Mouse (Mus musculus) liver, embryonic 12.5 days (tissue): ENCODE measurements around the gene Rusc2. TPM values are rescaled to one million over a fixed set of nuclear protein-coding genes. Genes with fewer than 3 reads are reported as not detected.

Experiments
- ATAC-seq: fragments of 200-750 bp; cut with Nextera tagmentation; 2 replicates; pipeline ENCODE4 v1.8.0; 2017; ENCODE audit warnings: moderate number of reproducible peaks, mild to moderate bottlenecking, moderate library complexity
- H3K27ac ChIP-seq: fragments of 300-500 bp; sonication (generic); 2 replicates; pipeline ENCODE4 v1.5.1; 2016; ENCODE audit warnings: mild to moderate bottlenecking
- H3K27me3 ChIP-seq: fragments of 300-500 bp; sonication (generic); replicated peaks from 2 replicates; pipeline ENCODE4 v1.6.1; 2016; ENCODE audit warnings: mild to moderate bottlenecking, moderate library complexity
- H3K36me3 ChIP-seq: fragments of 300-500 bp; sonication (generic); 2 replicates; pipeline ENCODE4 v1.6.1; 2016; ENCODE audit warnings: mild to moderate bottlenecking, moderate library complexity
- H3K4me1 ChIP-seq: fragments of 300-500 bp; sonication (generic); 2 replicates; pipeline ENCODE4 v1.6.1; 2016
- H3K4me2 ChIP-seq: fragments of 300-500 bp; sonication (generic); 2 replicates; pipeline ENCODE4 v1.6.1; 2016; ENCODE audit warnings: mild to moderate bottlenecking, moderate library complexity
- H3K4me3 ChIP-seq: fragments of 300-500 bp; sonication (generic); 2 replicates; pipeline ENCODE4 v1.5.1; 2016; ENCODE audit warnings: mild to moderate bottlenecking, moderate library complexity
- H3K9ac ChIP-seq: fragments of 300-500 bp; sonication (generic); 2 replicates; pipeline ENCODE4 v1.6.1; 2016; ENCODE audit warnings: mild to moderate bottlenecking, moderate library complexity
- H3K9me3 ChIP-seq: fragments of 300-500 bp; sonication (generic); replicated peaks from 2 replicates; pipeline ENCODE4 v1.6.1; 2016; ENCODE audit warnings: mild to moderate bottlenecking, moderate library complexity
- WGBS: fragments of 180-500 bp; shearing (Covaris S2); methylation state at CpG from one replicate; pipeline ENCODE4 v1.1.7; 2016; ENCODE audit not compliant: insufficient replicate concordance; 5-methylcytosine and 5-hydroxymethylcytosine counted together
- polyA plus RNA-seq: library from polyadenylated mRNA; unstranded; fragments of >200 nt; fragmentation: Nextera tagmentation; extraction: Ambion mirVana; gene quantifications from 2 replicates; pipeline ENCODE4 v1.2.1, GENCODE M21; 2016

Gene Rusc2
- polyA plus RNA-seq = 1.7 and 1.9 TPM in 2 replicates

GRCm38 (mm10) chr4:43381408-43382154, at the start of gene Rusc2:
Rusc2 (plus strand) TSS chr4:43381979.
- peak within 1 kb of the TSS; percentile 74 for H3K4me2 ChIP-seq
- peak within 1 kb of the TSS; percentile 52 for H3K4me3 ChIP-seq
- H3K27ac ChIP-seq = no peak within 1 kb of the TSS
- peak; percentile 44; the same call in 1 of the 2 replicates for ATAC-seq
- peak within 1 kb of the TSS; percentile 43 for H3K9ac ChIP-seq
- H3K4me1 ChIP-seq = no peaks in the 10 kb centered on the region; the same call in 1 of the 2 replicates
- H3K9me3 ChIP-seq = no peaks in the 10 kb centered on the region
- H3K36me3 ChIP-seq = no peaks in the 10 kb centered on the region
- 3% methylated on average over 58 of the region's 63 CpGs for WGBS
- H3K27me3 ChIP-seq = peaks cover 37% of the 10 kb centered on the region

DNA sequence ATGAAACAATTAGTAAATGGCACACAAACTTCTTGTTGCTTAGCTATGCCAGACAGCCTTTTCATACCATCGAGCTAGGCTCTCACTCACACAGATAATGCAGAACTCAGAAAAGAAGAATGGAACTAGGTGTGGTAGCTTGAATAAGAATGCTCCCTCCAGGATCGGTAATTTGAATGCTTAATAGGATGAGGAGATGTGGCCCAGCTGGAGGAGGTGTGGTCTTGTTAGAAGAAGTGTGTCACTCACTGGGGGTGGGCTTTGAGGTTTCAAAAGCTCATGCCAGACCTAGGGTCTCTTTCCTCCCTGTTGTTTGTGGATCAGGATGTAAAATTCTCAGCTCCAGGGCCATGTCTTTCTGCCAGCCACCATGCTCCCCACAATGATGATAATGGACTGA, 47.0 kb upstream of the Rusc2 start:
- no peak for ATAC-seq
- Histone ChIP-seq H3K9me3 (peaks cover 6% of the 10 kb centered on the region; the same call in 1 of the 2 replicates), H3K4me2 (no peak overlapping the region), H3K4me1 (no peaks in the 10 kb centered on the region), H3K9ac (no peak overlapping the region), H3K4me3 (no peak overlapping the region), H3K27me3 (no peaks in the 10 kb centered on the region), H3K27ac (no peak overlapping the region), H3K36me3 (no peaks in the 10 kb centered on the region)
- 54% methylated on average over 2 of the region's 2 CpGs for WGBS

DNA sequence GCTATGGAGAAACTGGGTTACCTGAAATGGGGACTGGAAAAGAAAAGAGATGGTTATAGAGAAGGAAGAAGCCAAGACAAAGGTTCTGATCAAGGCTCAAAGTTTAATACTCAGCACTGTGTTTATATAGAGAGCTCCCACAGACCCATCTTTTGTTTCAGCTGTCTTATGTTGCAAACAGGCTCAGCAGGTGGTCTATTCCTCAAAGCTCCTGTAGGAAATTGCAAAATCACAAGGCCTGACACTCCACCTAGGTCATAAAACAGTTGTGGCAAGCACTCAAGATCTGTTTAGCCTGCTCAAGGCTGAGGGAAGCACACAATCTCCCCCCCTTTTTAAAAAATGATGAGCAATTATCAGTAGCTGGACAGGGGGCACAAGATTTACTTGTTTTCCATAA, 45.6 kb upstream of the Rusc2 start:
- no peaks in the 10 kb centered on the region for H3K4me1 ChIP-seq
- no peak overlapping the region for H3K27ac ChIP-seq
- H3K9me3 ChIP-seq = peaks cover 6% of the 10 kb centered on the region; the same call in 1 of the 2 replicates
- no peak for ATAC-seq
- no peaks in the 10 kb centered on the region for H3K27me3 ChIP-seq
- H3K4me3 ChIP-seq = no peak overlapping the region
- no peak overlapping the region for H3K4me2 ChIP-seq
- H3K36me3 ChIP-seq = no peaks in the 10 kb centered on the region
- no peak overlapping the region for H3K9ac ChIP-seq

GRCm38 (mm10) chr4:43340096-43340804, 41.5 kb upstream of the Rusc2 start:
- no peak overlapping the region for H3K4me3 ChIP-seq
- H3K9ac ChIP-seq = no peak overlapping the region
- no peak overlapping the region for H3K27ac ChIP-seq
- H3K9me3 ChIP-seq = peaks cover 6% of the 10 kb centered on the region; the same call in 1 of the 2 replicates
- ATAC-seq = no peak
- no peaks in the 10 kb centered on the region for H3K4me1 ChIP-seq
- 68% methylated on average over 4 of the region's 4 CpGs for WGBS
- no peaks in the 10 kb centered on the region for H3K27me3 ChIP-seq
- no peak overlapping the region for H3K4me2 ChIP-seq
- no peaks in the 10 kb centered on the region for H3K36me3 ChIP-seq

DNA sequence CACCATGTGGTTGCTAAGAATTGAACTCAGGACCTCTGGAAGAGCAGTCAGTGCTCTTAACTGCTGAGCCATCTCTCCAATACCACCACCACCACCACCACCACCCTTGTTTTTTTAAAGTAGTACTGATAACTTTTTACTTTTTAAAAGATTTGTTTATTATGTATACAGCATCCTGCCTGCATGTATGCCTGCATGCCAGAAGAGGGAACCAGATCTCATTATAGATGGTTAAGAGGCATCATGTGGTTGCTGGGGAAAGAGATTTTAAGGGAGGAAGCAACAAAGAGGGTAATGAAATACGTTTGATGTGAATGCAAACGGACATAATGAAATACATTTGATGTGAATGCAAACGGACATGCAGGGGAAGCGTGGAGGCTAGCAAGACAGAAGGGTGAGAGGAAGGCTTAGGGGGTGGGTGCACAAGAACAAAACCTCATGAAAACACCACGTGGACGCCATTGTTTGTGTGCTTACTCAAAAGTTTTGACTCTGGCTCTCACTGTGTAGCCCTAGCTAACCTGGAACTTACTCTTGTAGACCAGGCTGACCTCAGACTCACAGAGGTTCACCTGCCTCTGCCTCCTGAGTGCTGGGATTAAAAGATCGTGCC, 40.4 kb upstream of the Rusc2 start:
- Histone ChIP-seq H3K4me1 (no peaks in the 10 kb centered on the region), H3K4me3 (no peak overlapping the region), H3K4me2 (no peak overlapping the region), H3K36me3 (no peaks in the 10 kb centered on the region), H3K27me3 (no peaks in the 10 kb centered on the region), H3K27ac (no peak overlapping the region), H3K9me3 (peaks cover 2% of the 10 kb centered on the region; the same call in 1 of the 2 replicates), H3K9ac (no peak overlapping the region)
- 62% methylated on average over 7 of the region's 7 CpGs for WGBS
- ATAC-seq = no peak

GRCm38 (mm10) chr4:43342443-43342842, 39.3 kb upstream of the Rusc2 start:
- 75% methylated on average over 10 of the region's 10 CpGs for WGBS
- no peak overlapping the region for H3K27ac ChIP-seq
- H3K4me2 ChIP-seq = no peak overlapping the region
- no peaks in the 10 kb centered on the region for H3K9me3 ChIP-seq
- H3K4me1 ChIP-seq = no peaks in the 10 kb centered on the region
- H3K36me3 ChIP-seq = no peaks in the 10 kb centered on the region
- H3K27me3 ChIP-seq = no peaks in the 10 kb centered on the region
- ATAC-seq = no peak
- no peak overlapping the region for H3K4me3 ChIP-seq
- H3K9ac ChIP-seq = no peak overlapping the region

DNA sequence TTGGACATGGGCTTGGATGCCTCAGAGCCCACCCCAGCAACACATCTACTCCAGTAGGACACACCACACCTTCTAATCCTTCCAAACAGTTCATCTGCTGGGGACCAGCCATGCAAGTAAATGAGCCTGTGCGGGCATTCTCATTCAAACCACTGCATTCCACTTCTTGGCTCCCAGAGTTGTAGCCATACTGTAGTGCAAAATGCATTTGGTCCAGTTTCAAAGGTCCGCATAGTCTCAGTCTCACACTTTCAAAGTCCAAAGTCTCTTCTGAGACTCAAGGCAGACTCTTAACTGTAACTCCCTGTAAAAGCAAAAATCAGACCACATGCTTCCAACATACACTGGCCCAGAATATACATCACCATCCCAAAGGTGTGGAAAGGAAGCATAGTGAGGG, 36.8 kb upstream of the Rusc2 start:
- Histone ChIP-seq H3K9me3 (no peaks in the 10 kb centered on the region), H3K4me1 (no peaks in the 10 kb centered on the region), H3K9ac (no peak overlapping the region), H3K27ac (no peak overlapping the region), H3K36me3 (no peaks in the 10 kb centered on the region), H3K27me3 (no peaks in the 10 kb centered on the region), H3K4me3 (no peak overlapping the region), H3K4me2 (no peak overlapping the region)
- ATAC-seq = no peak
- 66% methylated on average over 2 of the region's 2 CpGs for WGBS

- Histone ChIP-seq H3K36me3 (no peaks in the 10 kb centered on the region), H3K4me2 (no peak overlapping the region), H3K9ac (no peak overlapping the region), H3K9me3 (no peaks in the 10 kb centered on the region), H3K4me3 (no peak overlapping the region), H3K4me1 (no peaks in the 10 kb centered on the region), H3K27ac (no peak overlapping the region), H3K27me3 (no peaks in the 10 kb centered on the region)
- no peak for ATAC-seq
- WGBS = 74% methylated on average over 5 of the region's 5 CpGs
Measured at GRCm38 (mm10) chr4:43349206-43349605, 32.6 kb upstream of the Rusc2 start.

DNA sequence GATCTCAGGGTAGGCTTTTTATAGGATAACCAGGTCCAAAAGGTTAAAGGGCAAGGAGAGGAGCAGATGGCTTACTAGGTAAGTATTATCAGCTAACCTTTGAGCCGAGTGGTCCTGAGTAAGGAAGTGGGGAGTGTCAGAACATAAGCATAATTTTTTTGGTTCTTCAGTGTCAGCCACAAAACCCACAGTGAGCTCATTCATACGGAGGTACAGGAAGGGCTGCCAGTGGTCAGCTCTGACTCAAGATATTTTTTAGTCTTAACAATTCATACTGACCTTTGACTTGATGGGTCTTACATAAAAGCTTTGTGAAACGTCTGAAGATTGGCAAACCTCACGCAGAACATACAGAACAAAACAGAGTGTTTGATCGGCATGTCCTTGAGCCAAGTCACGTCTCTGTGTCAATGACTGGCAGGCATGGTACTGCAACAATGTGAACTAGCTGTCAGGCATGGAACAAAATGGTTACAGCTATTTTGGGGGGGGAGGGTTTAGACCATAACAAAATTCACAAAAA, 31.7 kb upstream of the Rusc2 start:
- no peaks in the 10 kb centered on the region for H3K27me3 ChIP-seq
- no peak overlapping the region for H3K9ac ChIP-seq
- ATAC-seq = no peak
- no peak overlapping the region for H3K4me2 ChIP-seq
- no peaks in the 10 kb centered on the region for H3K9me3 ChIP-seq
- no peaks in the 10 kb centered on the region for H3K36me3 ChIP-seq
- no peak overlapping the region for H3K4me3 ChIP-seq
- H3K4me1 ChIP-seq = no peaks in the 10 kb centered on the region
- no peak overlapping the region for H3K27ac ChIP-seq
- WGBS = 47% methylated on average over 6 of the region's 6 CpGs

DNA sequence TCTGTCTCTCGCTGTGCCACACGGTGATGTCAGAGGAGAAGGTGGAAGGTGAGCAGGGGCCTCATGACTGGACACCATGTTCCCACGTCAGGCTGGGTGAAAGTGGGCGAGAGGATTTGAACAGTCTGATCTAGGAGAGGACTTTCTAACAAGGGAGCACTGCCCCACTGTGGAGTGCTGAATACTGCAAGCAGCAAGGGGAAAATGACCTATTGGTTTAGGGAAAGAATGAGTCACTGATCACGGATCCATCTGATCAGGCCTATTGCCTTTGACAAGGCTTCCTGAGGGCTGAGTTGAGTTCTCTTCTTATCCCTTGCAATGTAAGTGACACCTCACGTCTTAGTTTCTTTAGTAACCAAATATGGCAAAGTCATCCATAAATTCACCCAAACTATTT, 28.1 kb upstream of the Rusc2 start:
- H3K36me3 ChIP-seq = no peaks in the 10 kb centered on the region
- H3K27ac ChIP-seq = no peak overlapping the region
- H3K4me1 ChIP-seq = no peaks in the 10 kb centered on the region
- no peaks in the 10 kb centered on the region for H3K27me3 ChIP-seq
- no peak overlapping the region for H3K9ac ChIP-seq
- H3K9me3 ChIP-seq = no peaks in the 10 kb centered on the region
- no peak overlapping the region for H3K4me2 ChIP-seq
- no peak overlapping the region for H3K4me3 ChIP-seq
- WGBS = 73% methylated on average over 6 of the region's 6 CpGs
- ATAC-seq = no peak

- no peak for ATAC-seq
- H3K4me1 ChIP-seq = no peaks in the 10 kb centered on the region
- H3K27me3 ChIP-seq = peaks cover 9% of the 10 kb centered on the region; the same call in 1 of the 2 replicates
- WGBS = 35% methylated on average over 11 of the region's 11 CpGs
- no peaks in the 10 kb centered on the region for H3K36me3 ChIP-seq
- no peak overlapping the region for H3K4me3 ChIP-seq
- H3K9ac ChIP-seq = no peak overlapping the region
- no peaks in the 10 kb centered on the region for H3K9me3 ChIP-seq
- H3K4me2 ChIP-seq = no peak overlapping the region
- no peak overlapping the region for H3K27ac ChIP-seq
Measured at GRCm38 (mm10) chr4:43364914-43365560, 16.7 kb upstream of the Rusc2 start.
